Mouse (Mus musculus): ENCODE measurements around the gene Adar. TPM values are rescaled to one million over a fixed set of nuclear protein-coding genes. Genes with fewer than 3 reads are reported as not detected.

Adar gene
- polyA plus RNA-seq, 1 experiment from 2014 or later: 10.4 TPM

GRCm38 (mm10) chr3:89703596-89703995 is 11.2 kb upstream of the Adar start:
- Histone ChIP-seq H3K9ac (no peak overlapping the region), H3K4me2 (no peak overlapping the region), H3K4me1 (no peaks in the 10 kb centered on the region), H3K9me3 (replicated peaks) (no peaks in the 10 kb centered on the region), H3K27ac (no peak overlapping the region), H3K36me3 (no peaks in the 10 kb centered on the region), H3K4me3 (no peak overlapping the region), H3K27me3 (replicated peaks) (peaks cover 10% of the 10 kb centered on the region)
- WGBS (ENCODE audit: insufficient replicate concordance): 36% methylated on average over 3 of the region's 3 CpGs
- no peak for ATAC-seq

- Histone ChIP-seq H3K27me3 (replicated peaks) (peaks cover 10% of the 10 kb centered on the region), H3K4me1 (no peaks in the 10 kb centered on the region), H3K4me2 (no peak overlapping the region), H3K9me3 (replicated peaks) (no peaks in the 10 kb centered on the region), H3K36me3 (no peaks in the 10 kb centered on the region), H3K4me3 (no peak overlapping the region), H3K9ac (no peak overlapping the region), H3K27ac (no peak overlapping the region)
- ATAC-seq: no peak
- WGBS (ENCODE audit: insufficient replicate concordance): 60% methylated on average over 6 of the region's 6 CpGs
Observed at GRCm38 (mm10) chr3:89704064-89704463, 10.8 kb upstream of the Adar start.

GRCm38 (mm10) chr3:89715207-89715966 is 565 bp downstream of the Adar start:
- Histone ChIP-seq H3K9ac (peak overlapping the region; percentile 73), H3K9me3 (replicated peaks) (no peaks in the 10 kb centered on the region), H3K36me3 (no peaks in the 10 kb centered on the region), H3K4me2 (peak overlapping the region; percentile 89), H3K4me3 (peak overlapping the region; percentile 70), H3K4me1 (peaks cover 28% of the 10 kb centered on the region), H3K27ac (no peak overlapping the region), H3K27me3 (replicated peaks) (peaks cover 21% of the 10 kb centered on the region)
- peak; percentile 46; the same call in 1 of the 2 replicates for ATAC-seq
- WGBS (ENCODE audit: insufficient replicate concordance): 2% methylated on average over 59 of the region's 59 CpGs

GRCm38 (mm10) chr3:89715967-89716256 is 1.1 kb downstream of the Adar start:
- no peak overlapping the region for H3K27ac ChIP-seq
- peaks cover 20% of the 10 kb centered on the region for H3K27me3 ChIP-seq (replicated peaks)
- H3K4me1 ChIP-seq: peaks cover 28% of the 10 kb centered on the region
- ATAC-seq: no peak
- H3K4me2 ChIP-seq: peak overlapping the region; percentile 89
- 0 out of 2 replicates have a peak overlapping the region, but pooled peaks have one; percentile 73 for H3K9ac ChIP-seq
- peak overlapping the region; percentile 70 for H3K4me3 ChIP-seq
- no peaks in the 10 kb centered on the region for H3K36me3 ChIP-seq
- WGBS (ENCODE audit: insufficient replicate concordance): 46% methylated on average over 6 of the region's 6 CpGs
- H3K9me3 ChIP-seq (replicated peaks): no peaks in the 10 kb centered on the region

- no peaks in the 10 kb centered on the region for H3K36me3 ChIP-seq
- no peak overlapping the region for H3K4me3 ChIP-seq
- ATAC-seq: no peak
- H3K4me2 ChIP-seq: no peak overlapping the region
- no peak overlapping the region for H3K27ac ChIP-seq
- no peaks in the 10 kb centered on the region for H3K27me3 ChIP-seq (replicated peaks)
- H3K9me3 ChIP-seq (replicated peaks): no peaks in the 10 kb centered on the region
- no peak overlapping the region for H3K9ac ChIP-seq
- H3K4me1 ChIP-seq: peaks cover 14% of the 10 kb centered on the region
Observed at GRCm38 (mm10) chr3:89722032-89722431, 7.2 kb downstream of the Adar start.

- H3K9ac ChIP-seq: no peak overlapping the region
- H3K4me2 ChIP-seq: no peak overlapping the region
- no peaks in the 10 kb centered on the region for H3K9me3 ChIP-seq (replicated peaks)
- 72% methylated on average over 7 of the region's 7 CpGs for WGBS (ENCODE audit: insufficient replicate concordance)
- no peaks in the 10 kb centered on the region for H3K27me3 ChIP-seq (replicated peaks)
- no peak overlapping the region for H3K4me3 ChIP-seq
- H3K36me3 ChIP-seq: no peaks in the 10 kb centered on the region
- H3K27ac ChIP-seq: no peak overlapping the region
- ATAC-seq: no peak
- peaks cover 12% of the 10 kb centered on the region for H3K4me1 ChIP-seq
Observed at GRCm38 (mm10) chr3:89723400-89724084, 8.7 kb downstream of the Adar start.

GRCm38 (mm10) chr3:89727028-89727427 is 12.2 kb downstream of the Adar start:
- Histone ChIP-seq H3K4me2 (no peak overlapping the region), H3K4me3 (no peak overlapping the region), H3K27me3 (replicated peaks) (no peaks in the 10 kb centered on the region), H3K36me3 (no peaks in the 10 kb centered on the region), H3K4me1 (peaks cover 34% of the 10 kb centered on the region), H3K27ac (no peak overlapping the region), H3K9ac (no peak overlapping the region), H3K9me3 (replicated peaks) (no peaks in the 10 kb centered on the region)
- ATAC-seq: no peak
- 12% methylated on average over 4 of the region's 4 CpGs for WGBS (ENCODE audit: insufficient replicate concordance)

- H3K36me3 ChIP-seq: no peaks in the 10 kb centered on the region; the same call in 1 of the 2 replicates
- peaks cover 42% of the 10 kb centered on the region for H3K4me1 ChIP-seq
- no peak overlapping the region for H3K27ac ChIP-seq
- no peak overlapping the region for H3K4me2 ChIP-seq
- 57% methylated on average over 2 of the region's 2 CpGs for WGBS (ENCODE audit: insufficient replicate concordance)
- H3K9ac ChIP-seq: no peak overlapping the region
- no peak overlapping the region for H3K4me3 ChIP-seq
- no peaks in the 10 kb centered on the region for H3K27me3 ChIP-seq (replicated peaks)
- no peak for ATAC-seq
- H3K9me3 ChIP-seq (replicated peaks): no peaks in the 10 kb centered on the region
Observed at GRCm38 (mm10) chr3:89728848-89729247, 14.0 kb downstream of the Adar start.

GRCm38 (mm10) chr3:89730350-89731331 is 15.8 kb downstream of the Adar start:
- peaks cover 42% of the 10 kb centered on the region for H3K4me1 ChIP-seq
- peak; percentile 97 for ATAC-seq
- peaks cover 14% of the 10 kb centered on the region for H3K36me3 ChIP-seq
- no peaks in the 10 kb centered on the region for H3K9me3 ChIP-seq (replicated peaks)
- H3K27me3 ChIP-seq (replicated peaks): no peaks in the 10 kb centered on the region
- peak overlapping the region; percentile 84 for H3K4me3 ChIP-seq
- peak overlapping the region; percentile 84 for H3K27ac ChIP-seq
- WGBS (ENCODE audit: insufficient replicate concordance): 1% methylated on average over 32 of the region's 32 CpGs
- peak overlapping the region; percentile 90 for H3K9ac ChIP-seq
- H3K4me2 ChIP-seq: peak overlapping the region; percentile 84

GRCm38 (mm10) chr3:89732091-89732490 is 17.3 kb downstream of the Adar start:
- peak overlapping the region; percentile 84 for H3K4me2 ChIP-seq
- no peak overlapping the region for H3K27ac ChIP-seq
- no peaks in the 10 kb centered on the region for H3K9me3 ChIP-seq (replicated peaks)
- H3K4me1 ChIP-seq: peaks cover 34% of the 10 kb centered on the region
- ATAC-seq: no peak
- H3K36me3 ChIP-seq: peaks cover 28% of the 10 kb centered on the region
- 45% methylated on average over 4 of the region's 4 CpGs for WGBS (ENCODE audit: insufficient replicate concordance)
- H3K4me3 ChIP-seq: peak overlapping the region; percentile 84
- H3K27me3 ChIP-seq (replicated peaks): no peaks in the 10 kb centered on the region
- peak overlapping the region; percentile 90; the same call in 1 of the 2 replicates for H3K9ac ChIP-seq

GRCm38 (mm10) chr3:89738509-89738908 is 23.7 kb downstream of the Adar start:
- no peak overlapping the region for H3K9ac ChIP-seq
- H3K27ac ChIP-seq: no peak overlapping the region
- peaks cover 90% of the 10 kb centered on the region for H3K36me3 ChIP-seq
- H3K4me1 ChIP-seq: no peaks in the 10 kb centered on the region
- H3K4me2 ChIP-seq: no peak overlapping the region
- ATAC-seq: no peak
- WGBS (ENCODE audit: insufficient replicate concordance): 74% methylated on average over 6 of the region's 6 CpGs
- H3K4me3 ChIP-seq: no peak overlapping the region
- H3K9me3 ChIP-seq (replicated peaks): no peaks in the 10 kb centered on the region
- no peaks in the 10 kb centered on the region for H3K27me3 ChIP-seq (replicated peaks)

- Histone ChIP-seq H3K27ac (no peak overlapping the region), H3K4me3 (no peak overlapping the region), H3K36me3 (peaks cover 43% of the 10 kb centered on the region), H3K4me1 (no peaks in the 10 kb centered on the region), H3K9ac (no peak overlapping the region), H3K4me2 (no peak overlapping the region), H3K9me3 (replicated peaks) (no peaks in the 10 kb centered on the region), H3K27me3 (replicated peaks) (no peaks in the 10 kb centered on the region)
- WGBS (ENCODE audit: insufficient replicate concordance): 60% methylated on average over 1 of the region's 1 CpGs
- no peak for ATAC-seq
Observed at GRCm38 (mm10) chr3:89752307-89752706, 37.5 kb downstream of the Adar start.
